Mouse (Mus musculus) B cell, adult 2 months (primary cell): ENCODE results near the gene BC005537.

Source experiments
- DNase-seq, 2 experiments: peaks; one replicate each; pipeline ENCODE4 v3.0.0; 2022

Gene BC005537

DNA sequence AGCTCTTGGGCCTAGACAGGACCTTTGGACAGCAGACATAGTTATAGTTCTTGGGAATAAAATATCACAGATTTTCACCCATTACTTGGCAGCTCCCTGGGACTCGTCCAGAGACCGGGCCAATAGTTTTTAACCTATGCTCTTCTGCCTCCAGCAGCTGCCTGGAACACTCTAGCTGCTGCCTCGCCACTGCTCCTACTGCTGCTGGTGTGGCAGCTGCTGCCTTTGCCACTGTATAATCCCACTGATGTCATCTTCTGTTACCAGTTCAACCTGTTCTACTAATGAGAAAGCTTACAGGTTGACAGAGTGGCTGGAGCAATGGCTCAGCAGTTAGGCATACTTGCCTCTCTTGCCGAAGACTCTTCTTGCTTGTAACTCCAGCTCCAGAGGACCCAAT lies 47.9 kb downstream of the BC005537 start:
- DNase-seq: no peak

DNA sequence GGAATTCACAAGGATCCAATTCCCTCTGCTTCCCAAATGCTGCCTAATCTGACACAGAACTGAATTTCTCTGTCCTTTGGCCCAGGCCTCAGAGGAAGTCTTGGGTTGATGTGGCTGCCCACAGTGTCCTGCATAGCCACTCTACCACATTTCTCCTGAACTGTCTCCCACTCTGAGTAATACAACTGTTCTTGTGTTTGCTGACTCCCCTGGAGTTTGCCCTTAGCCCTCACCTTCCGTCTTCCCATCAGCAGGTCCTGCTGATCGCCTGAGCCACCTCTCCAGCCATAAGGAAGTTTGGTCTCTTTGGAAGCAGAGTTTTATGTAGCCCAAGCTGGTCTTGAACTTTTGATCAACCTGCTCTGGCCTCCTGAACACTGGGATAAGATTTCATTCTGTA lies 50.5 kb downstream of the BC005537 start:
- no peak for DNase-seq

DNA sequence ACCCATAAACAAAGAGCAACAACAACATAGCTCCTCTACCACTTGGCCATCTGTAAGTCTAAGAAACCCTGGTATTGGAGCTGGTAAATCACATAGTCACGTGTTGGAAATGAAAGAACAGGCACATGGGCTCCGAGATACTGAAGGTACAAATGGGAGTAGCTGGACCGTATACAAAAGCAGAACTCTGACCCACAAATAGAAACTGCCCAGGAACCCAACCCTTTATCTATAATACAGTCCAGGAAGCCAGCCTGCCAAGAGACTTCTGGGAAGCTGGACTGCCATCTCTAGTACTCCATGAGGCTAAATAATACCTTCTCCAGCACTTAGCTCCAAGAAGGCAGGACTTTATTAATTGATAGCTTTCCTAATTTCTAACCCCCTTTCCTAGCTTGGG lies 51.1 kb downstream of the BC005537 start:
- no peak for DNase-seq

DNA sequence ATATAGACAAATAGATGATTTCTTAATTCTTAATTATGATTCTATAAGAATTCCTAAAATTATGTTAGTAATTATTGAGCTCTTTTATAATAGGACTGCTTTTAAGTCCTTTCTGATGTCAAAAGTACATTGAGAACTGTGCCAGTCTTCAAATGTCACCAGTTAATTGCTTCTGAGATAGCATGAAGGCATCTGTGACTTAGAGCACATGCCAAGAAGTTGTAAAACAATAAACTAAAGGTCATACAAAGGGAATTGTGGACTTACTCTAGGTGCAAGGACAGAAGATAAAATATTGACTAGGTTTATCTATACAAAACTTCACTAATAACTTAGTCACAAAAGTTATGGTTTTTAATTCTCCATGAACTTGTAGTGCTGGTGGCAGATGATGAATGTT lies 57.7 kb downstream of the BC005537 start:
- no peak for DNase-seq

DNA sequence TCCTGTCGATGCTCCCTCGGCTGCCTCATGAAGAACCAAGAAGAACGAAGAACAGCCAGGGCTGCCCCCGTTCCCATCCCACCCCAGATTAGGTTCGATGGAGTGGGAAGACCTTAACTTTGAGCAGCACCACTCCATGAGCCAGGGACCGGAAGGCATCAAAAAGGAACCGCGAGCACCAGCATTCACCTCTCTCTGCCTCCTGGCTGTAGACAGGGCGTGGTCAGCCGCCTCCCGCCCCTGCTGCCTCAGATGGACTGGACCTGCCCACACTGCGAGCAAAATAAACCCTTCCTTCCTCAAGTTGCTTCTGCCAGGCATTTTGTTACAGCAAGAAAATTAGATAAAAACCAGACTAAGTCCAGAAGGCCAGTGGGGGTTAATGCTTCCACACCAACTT lies 59.6 kb downstream of the BC005537 start:
- DNase-seq: no peak

DNA sequence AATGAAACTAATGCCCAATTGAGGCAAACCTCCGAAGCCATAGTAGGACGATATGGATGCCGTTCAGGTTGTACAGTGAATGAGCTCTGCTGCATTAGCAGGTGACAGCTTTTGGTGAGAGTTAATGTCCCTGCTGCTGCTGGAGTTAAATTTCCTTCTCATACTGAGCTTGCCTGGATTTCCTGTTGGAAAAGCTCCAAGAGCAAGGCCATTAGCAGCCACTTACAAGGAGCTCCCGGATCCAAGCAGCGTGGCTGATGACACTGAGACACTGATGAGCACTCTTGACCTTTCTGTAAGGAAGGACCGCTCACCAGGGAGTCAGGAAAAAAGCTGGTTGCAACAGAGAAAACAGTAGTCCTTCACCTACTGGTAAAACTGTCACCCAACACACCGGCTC lies 60.6 kb downstream of the BC005537 start:
- DNase-seq: no peak

DNA sequence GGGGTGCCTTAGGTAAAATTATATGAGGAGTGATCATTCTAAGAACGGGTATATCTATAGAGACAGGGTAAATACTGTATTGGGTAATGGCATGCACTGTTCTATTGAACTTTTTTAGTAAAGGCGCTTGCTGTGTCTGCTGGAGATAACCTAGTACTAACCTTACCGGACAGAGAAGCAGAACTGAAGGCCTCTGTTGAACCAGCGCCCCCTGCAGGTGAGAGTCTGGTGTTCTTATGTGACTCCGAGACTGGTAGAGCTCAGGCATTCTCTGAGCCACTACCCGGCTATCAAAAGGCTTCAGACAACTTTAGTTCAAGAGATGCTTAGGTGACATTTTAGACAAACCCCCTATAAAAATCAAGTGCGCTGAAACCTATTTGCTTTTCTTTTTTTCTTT lies 61.1 kb downstream of the BC005537 start:
- peak; percentile 75 to 76 for DNase-seq
